Mouse (Mus musculus) gastrocnemius, postnatal 25 days (tissue): Measurements from ENCODE around the gene Lonp1. TPM values are rescaled to one million over a fixed set of nuclear protein-coding genes. Genes with fewer than 3 reads are reported as not detected.
A peak's percentile ranks its signal among the peaks of the same experiment; 100 is the strongest.
"Not testable (repeated sequence)": the region's sequence is repeated elsewhere in the genome, so short reads cannot be mapped to it uniquely, and the experiment has no call there.

Experiments used
- DNase-seq: peaks from one replicate; pipeline ENCODE4 v3.0.0; 2022
- long read RNA-seq, 2 experiments: library from polyadenylated mRNA; stranded (forward); transcript quantifications; one replicate each; pipeline ENCODE4 v2.0.0; 2021
- total RNA-seq, 2 experiments: library from RNA; stranded (reverse); gene quantifications; 1 replicate in 1 of 2; 2 replicates in 1 of 2; pipeline ENCODE4 v1.2.3; 2021

Gene Lonp1
- 10 to 100 TPM; 53.4 to 64.4 TPM for total RNA-seq
- long read RNA-seq, experiment 1, transcript Lonp1-201 (18 exons, 2,951 nt), result major isoform, 44 of 123 reads
- long read RNA-seq, experiment 1, partial matches to known transcripts, result 24 of 123 reads
- long read RNA-seq, experiment 1, other reads (novel, unspliced or antisense), result 55 of 123 reads
- long read RNA-seq, experiment 2, transcript Lonp1-201 (18 exons, 2,951 nt), result major isoform, 91 of 138 reads
- long read RNA-seq, experiment 2, partial matches to known transcripts, result 16 of 138 reads
- long read RNA-seq, experiment 2, other reads (novel, unspliced or antisense), result 31 of 138 reads

DNA sequence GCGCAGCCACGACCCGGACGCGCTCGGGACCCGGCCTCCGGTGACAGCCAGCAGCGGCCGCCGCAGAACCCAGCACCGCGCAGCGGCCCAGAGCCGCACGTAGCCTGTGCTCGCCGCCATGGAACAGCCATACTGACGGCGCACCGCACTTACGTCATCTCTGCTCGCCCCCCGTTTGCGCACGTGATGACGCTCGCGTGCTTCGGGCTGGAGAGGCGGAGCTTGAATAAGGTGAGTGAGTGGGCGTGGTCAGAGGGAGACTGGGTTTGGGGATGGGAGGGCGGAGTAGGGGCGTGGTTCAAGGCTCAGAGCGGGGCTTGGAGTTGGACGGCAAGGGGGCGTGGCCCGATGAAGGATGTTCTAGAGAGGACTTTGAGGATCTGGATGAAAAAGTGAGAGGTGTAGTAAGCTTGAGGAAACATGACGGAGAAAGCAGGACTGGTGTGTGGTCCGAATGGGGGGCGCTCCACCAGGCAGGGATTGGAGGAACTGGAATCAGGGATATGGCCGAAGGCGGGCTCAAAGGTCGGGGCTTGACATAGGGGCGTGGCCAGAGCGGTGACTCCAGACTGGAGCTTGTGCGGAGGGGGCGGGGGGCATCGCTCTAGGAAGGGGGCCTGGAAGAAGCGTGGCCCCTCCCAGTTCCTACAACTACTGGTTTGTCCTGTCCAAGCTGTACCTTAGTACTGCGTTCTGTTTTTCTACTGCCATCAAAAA, at the start of gene Lonp1:
Gene Lonp1 (minus strand): TSS at position 134 of the 717 bp plus-strand sequence.
- DNase-seq, result peak; percentile 90

DNA sequence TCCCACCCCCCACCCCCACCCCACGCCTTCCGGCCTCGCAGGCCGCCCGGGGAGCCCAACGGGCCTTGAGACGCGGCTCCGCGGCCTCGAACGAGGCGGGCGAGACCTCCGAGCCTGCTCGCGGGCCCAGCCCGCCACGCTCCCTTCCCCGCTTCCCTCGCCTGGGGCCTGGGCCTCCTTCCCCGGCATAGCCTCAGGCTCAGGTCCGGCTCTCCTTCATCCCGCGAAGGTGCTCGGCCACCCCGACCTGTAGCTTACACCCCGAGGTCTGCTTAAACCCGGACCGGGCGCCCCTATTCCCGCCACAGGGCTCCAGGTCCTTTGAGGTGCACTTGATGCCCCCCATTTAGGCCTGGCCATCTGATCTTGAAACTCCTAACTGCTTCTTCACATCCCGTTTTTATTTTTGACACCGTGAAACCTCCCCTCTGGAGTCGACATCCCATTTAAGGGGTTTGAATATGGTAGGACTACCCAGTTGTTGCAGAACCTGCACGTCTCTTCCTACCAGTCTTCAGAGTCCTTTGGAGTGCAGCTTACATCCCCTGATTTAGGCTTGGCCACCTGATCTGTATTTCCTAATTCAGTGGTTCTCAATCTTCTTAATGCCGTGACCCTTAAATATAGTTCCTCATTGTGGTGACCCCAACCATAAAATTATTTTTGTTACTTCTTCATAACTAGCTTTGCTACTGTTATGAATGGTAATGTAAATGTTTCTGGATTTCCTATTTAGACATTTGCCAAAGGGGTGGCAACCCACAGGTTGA, 47.1 kb upstream of the Lonp1 start:
- DNase-seq, result no peak

DNA sequence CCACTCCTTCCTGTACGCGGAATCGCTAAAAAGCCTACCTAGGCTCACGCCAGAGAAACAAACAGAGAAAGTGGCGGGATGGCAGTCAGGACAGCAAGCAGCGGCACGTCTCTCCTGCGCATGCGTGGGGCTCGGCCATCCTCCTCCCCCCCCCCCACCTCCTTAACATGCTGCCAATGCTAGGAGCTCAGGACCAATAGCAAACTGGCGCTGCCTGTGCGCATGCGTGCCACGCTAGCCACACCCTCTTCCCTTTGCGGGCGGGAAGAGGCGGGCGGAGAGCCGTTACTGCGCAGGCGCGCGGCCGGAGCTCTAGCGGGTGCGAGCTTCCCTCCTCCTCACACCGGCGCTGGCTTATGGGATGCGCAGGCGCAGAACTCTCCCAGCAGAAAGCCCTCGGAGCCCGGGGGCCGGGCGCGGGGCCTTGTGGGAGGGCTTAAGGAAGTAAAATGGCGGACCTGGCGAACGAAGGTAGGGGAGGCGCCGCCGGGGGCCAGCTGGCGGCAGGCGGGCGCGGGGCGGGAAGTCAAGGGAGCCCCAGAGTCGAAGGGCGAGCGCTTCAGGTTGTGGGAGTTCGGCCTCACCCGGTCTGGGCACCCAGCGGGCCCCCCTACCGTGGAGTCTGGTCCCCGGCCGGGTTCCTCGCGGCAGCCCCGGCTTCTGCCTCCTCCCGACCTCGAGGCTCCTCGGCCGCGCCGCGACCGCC, 46.4 kb upstream of the Lonp1 start, which contains the start of gene Ranbp3:
Gene Ranbp3 (plus strand): TSS at position 354 of the 706 bp plus-strand sequence.
- peak; percentile 100 for DNase-seq

DNA sequence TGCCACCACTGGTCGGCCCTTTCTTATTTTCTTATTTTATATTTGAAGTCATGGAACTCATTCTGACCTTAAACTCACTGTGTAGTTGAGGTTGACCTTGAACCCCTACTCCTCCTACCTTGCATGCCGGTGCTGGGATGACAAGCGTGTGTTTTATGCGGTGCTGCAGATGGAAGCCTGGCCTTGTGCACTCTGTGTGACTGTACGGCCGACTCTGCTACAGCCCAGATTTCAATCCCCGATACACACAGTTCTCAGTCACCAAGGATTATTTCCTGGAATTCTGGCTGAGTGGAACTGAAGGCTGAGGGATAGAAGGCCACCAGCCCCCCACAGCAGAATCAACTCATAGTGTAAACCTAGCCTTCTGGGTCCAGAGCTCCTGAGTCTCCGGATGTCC, 43.1 kb upstream of the Lonp1 start:
- no peak for DNase-seq

DNA sequence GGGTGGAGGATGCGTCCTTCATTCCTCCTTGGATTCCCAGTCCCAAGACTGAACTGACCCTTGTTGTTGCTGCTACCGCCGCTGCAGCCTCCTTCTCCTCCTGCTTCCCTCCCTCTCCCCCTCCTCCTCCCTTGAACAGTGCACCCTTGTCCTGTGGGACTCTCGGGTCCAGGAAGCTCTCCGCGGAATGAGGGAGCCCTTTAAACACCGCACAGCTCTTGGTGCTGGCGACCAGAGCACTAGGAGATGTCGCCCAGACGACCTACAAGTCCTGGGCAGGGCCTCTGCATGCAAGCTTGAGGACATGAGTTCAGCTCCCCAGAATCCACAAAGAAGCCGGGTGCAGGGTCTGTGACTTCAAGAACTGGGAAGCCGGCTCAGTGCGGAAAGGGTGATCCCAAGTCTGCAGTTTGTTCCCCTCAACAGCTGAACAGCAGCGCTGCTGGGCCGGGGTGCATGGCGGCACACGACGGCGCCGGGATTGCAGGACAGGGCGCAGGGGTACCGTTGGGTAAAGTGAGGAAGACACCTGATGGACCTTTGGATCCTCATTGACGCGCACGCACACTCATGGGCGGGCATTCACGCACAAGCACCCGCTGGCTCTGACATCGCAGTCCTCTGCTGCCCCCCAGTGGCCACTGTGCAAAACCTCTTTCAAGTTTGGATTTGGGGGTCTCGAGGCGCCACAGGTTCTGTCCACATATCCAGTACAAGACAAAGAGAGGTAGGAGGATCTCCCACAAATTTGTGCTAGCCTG, 41.9 kb upstream of the Lonp1 start:
- peak; percentile 51 for DNase-seq

DNA sequence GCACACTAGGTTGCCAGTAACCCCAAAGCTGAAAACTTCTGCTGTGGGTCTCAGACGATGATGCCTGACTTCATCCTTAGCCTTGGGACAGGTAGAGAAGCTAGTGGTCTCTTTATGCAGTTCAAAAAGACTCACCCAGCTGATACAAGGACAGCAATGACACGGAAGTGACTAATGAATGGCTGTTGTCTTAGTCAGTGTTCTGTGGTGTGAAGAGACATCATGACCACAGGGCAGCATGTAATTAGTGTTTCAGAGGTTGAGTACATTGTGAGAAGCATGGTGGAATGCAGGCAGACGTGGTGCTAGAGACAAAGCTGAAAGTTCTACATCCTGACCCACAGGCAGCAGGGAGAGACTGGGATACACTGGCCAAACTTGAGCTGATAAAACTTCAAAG, 40.9 kb upstream of the Lonp1 start:
- DNase-seq, result no peak

DNA sequence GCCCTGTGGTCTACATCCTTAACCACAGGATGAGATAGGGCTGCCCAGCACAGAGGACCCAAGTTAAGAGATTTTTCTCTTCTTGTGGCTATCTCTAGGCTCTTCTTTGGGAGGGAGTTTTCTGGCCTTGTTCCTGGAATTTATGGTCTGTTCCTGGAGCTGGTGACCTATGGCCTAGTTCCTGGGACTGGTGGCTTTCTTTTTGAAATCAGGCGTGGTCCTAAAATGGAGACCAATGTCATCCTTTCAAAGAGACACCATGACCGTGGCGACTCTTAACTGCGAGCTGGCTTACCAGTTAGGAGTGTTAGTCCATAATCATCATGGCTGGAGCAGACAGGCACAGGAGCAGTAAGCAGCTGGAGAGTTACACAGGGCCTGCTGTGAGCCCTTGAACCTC, 39.7 kb upstream of the Lonp1 start:
- DNase-seq, result no peak

DNA sequence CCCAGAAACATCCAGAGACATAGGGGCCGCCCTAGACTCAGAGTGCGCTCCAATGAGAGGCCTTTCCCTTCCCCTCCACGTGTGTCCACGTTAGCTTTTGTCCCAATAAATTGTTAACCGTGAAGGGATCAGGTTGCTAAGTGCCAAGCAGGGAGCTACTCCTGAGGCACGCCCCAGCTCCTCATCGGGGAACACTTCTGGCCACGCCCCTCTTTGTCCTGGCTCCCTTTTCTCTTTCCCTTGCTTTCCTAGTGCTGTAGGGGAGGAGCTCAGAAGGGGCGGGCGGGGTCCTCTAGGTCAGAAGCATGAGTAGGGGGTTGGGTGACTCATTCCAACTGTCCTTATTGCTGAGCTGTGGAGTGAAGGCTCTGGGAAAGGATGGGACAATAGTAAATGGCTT, 37.6 kb upstream of the Lonp1 start:
- no peak for DNase-seq

DNA sequence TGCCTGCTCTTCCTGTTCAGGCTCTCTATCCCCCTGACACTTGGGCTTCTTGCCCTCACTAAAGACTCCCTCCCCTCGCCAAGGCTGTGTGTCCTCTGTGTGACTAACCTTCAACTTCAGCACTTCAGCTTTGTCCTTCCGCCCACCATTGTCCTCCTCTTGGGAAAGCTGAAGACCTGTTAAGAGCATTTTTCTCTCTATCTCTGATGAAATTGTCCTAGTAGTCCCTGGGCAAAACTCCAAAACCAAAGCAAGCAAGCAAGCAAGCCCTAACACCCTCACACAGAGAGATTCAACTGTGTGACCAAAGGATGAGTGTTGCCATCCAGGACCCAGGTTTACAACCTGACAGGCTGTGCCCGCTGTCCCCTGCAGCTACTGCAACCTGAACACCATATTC, 37.0 kb upstream of the Lonp1 start:
- no peak for DNase-seq

DNA sequence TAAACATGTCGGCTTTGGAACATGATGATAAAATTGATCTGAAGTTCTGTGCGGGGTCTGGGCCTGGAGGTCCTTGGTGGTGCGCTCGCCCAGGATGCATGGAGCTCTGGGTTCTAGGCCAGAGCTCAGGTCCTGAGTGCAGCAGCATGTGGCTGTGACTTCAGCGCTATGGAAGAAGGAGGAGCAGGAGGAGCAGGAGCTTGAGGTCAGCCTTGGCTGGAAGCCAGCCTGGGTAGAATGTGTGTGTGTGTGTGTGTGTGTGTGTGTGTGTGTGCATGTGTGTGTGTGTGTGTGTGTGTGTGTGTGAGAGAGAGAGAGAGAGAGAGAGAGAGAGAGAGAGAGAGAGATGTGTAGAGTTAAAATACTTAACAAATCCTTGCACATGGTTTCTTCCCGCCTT, 29.5 kb upstream of the Lonp1 start:
- DNase-seq, result no peak

DNA sequence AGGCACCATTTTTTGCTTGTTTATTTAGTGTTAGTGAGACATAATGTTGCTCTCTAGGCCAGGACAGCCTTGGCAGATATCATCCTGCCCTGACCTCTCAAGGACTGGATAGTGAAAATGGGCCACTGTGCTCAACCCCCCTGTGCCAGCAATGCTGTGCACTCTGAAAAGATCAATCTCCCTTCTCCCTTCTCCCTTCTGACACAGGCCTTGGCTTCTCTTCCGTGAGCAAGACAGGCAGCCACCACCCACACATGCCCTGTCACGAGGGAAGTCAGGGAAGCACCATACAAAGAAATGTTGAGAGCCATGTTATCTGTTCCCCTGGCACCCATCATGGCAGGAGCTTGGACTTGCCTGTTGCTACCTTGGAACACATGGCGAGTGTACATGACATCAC, 28.6 kb upstream of the Lonp1 start:
- DNase-seq, result no peak

DNA sequence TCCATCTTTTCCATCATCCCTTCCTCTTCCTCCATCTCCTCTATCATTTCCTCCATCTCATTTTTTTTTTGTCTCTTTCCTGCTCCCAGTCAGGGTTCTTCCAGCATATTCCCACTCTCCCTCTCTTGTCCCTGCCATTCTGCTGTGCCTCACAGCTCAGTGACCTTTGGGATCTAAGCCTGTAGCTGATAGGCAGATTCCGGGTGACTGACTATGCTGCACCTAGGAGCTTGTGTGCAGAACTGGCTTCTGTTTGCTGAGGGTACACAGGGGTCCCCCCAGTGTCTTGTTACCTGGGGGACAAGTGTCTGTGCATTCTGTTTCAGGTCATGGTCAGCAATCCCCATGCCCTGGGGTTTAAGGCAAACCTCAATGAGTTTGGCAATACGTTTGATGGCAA, 28.1 kb upstream of the Lonp1 start:
- DNase-seq, result no peak

DNA sequence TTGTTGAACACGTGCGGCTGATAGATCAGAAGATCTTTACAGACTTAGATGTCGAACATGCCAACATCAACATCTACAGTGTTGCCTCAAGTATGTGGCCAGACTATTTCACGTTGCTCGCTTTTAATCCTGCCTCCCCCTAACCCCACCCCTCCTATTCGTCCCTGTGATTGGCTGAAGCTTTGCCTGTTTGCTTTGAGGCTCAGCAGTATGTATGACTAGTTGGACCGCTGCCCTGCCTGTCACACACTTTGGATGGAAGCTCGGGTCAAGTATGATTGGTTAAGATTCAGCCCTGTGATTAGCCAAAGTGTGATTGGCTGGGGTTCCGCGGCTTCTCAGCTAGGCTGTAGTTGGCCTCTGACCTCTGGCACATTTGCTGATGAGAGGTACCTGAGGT, 25.1 kb upstream of the Lonp1 start:
- DNase-seq, result no peak

DNA sequence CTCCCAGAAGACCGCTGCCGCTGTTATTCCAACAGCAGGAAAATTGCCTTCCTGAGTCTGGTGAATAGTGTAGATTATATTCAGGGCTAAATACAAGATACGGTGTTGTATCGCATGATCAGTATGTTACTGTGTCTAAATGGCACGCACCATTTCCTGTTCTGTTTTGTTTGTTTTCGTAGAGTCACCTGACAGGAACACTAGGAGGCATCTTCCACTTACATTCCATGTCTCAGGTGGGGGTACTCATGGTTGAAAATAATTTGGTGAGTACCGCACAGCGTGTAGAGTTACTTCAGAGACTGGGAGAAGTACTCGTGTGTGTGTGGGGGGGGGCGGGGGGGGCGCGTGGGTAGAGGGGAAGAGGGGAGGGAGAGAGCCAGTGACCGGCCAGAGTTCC, 20.9 kb upstream of the Lonp1 start:
- no peak for DNase-seq

DNA sequence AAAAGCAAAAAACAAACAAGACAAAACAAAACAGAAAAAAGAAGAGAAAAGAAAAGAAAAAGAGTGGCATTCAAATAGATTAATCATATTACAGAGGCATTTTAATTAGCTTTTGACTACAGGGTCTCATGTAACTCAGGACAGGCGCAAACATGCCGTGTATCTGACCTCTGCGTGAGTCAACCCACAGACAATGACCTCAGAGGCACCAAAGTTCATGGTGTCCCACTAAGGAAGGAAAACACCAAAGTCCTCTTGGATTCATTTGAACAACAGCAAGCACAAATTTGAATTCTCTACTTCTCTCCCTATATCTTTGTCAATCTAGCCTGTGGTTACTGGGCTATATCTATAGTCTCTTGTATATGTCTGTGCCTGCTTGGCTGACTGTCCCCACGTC, 16.6 kb upstream of the Lonp1 start:
- DNase-seq, result no peak

DNA sequence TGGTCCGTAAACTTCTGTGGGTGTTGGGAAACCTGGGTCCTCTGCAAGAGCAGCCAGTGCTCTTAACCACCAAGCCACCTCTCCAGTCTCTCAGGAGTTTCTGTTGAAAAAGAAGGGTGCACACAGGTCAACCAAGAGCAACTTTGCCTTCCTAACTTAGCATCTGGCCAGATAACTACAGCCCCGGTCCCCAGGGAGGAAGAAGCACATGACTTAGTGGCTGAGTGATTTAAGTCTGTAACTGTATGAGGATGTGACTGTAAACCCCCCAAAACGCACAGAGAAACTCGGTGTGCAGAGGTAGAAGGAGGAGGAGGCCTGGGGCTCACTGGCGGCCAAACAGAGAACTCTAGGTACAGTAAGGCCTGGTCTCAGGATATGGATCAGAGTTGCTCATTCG, 7.3 kb upstream of the Lonp1 start:
- no peak for DNase-seq

DNA sequence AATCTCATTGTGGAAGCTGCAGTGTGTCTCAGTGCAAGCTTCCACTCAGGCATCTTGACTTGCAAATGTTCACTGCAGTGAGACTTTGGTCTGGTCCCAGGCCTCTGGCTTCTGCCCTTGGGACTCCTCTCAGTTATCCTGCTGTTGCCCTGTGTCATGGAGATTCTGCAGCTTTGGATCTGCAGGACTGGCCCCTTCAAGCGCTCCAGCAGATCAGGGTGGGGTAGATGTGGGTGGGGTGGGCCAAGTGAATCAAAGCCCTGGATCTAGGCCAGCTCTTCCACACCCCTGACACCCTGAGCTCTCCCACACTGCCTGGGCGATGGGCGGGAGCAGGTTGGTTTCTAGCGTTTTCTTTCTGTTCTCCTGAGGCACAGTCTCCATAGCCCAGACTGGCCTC, 5.1 kb upstream of the Lonp1 start:
- no peak for DNase-seq

DNA sequence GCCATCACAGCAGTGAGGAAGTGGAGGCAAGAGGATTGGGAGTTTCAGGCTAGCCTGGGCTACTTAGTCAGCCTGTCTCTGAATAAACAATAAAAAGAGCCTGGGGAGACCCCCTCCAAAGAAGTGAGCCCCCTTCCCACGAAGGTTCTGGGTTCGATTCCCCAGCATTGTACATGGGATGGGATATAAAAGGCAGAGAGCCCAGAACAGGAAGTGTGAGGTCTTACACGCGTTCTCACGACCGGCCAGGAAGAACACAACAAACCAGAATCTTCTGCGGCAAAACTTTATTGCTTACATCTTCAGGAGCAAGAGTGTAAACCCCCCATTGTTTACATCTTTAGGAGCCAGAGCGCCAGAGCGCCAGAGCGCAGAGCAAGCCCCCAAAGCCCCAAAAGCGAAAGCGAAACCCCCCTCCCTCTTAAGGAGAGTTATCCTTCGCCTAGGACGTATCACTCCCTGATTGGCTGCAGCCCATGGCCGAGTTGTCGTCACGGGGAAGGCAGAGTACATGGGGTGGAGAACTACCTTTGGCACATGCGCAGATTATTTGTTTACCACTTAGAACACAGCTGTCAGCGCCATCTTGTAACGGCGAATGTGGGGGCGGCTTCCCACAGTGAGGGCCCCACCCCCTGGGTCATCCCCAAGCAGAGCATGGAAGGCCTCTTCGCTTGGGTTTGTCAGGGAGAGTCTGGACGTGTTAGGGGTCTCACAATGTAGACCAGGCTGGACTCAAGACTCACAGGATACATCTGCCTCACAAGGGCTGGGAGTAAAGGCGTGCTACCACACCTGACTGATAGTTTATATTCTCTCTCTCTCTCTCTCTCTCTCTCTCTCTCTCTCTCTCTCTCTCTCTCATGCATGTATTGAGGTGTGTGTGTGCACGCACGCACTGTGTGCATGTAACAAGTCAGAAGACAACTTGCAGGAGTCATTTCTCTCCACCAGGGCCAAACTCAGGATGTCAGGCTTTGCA, 3.4 kb upstream of the Lonp1 start:
- DNase-seq, result not testable (repeated sequence)

DNA sequence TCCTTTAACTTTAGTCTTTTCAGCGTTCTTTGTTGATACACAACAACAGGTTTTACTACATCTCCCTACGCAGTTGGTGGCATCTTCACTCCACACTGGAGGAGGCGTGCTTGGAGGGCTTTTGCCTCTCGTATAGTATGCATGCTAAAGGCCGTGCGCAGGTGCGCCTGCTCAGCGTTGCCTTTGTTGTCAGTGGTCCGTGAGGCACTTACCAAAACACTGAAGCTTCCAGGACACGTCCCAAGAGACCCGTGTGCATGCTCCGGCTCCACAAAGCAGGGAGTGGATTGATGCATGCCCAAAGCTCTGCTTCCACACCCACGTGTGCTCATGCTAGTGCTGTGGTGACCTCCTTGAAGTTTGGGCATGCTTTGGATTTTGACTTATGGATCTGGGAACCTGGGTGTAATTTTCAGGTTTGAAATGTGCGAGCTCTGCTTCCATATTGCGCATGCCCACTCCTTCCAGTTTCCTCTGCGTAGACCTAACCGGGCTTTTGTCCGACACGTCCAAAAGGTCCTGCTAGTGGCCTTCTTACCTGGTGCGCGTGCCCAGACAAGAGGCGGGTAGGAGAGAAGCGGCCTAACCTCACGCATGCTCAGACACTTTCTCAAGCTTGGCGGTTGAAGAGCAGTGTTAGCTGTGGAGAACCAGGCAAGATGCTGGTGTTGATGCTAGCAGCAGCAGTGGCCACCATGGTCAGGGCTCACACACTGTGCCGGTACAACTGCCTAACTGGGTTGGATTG, 1.0 kb upstream of the Lonp1 start, which contains the start of gene Catsperd:
Gene Catsperd (plus strand): TSS at position 614 of the 748 bp plus-strand sequence.
- DNase-seq, result no peak

DNA sequence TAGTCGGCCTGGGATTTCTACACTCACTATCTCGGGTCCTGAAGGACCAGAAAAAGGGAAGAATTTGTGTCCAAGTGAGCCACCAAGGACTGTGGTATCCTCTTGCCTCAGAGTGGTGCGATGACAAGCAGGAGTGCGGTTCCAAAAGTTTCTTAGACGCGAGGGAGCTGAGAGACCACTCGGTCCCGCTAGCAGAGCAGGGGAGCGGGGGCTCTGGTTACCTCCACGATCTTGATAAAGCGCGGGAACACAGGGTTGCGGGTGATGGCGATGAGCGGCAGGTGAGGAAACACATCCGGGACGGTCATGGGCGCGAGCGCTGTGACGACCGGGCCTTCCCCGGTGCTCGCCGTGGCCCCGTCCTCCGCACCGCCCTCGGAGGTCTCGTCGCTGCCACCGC, 427 bp downstream of the Lonp1 start:
- DNase-seq, result no peak
